8 mouse cellular contexts compared by ENCODE assay signal in genomic region chr1:191312513-191312941, GRCm38 (mm10). TPM values are rescaled to one million over a fixed set of nuclear protein-coding genes. Genes with fewer than 3 reads are reported as not detected.
A peak's percentile ranks its signal among the peaks of the same experiment; 100 is the strongest.
DNase-seq lines count a peak whose midpoint lies in the region; ATAC-seq lines count a peak whose summit lies in the region.

No protein-coding gene starts in this region.

- under 1% methylated on average over 14 of the region's 14 CpGs for WGBS in hindbrain, embryonic 12.5 days

- peaks cover 12% of the 10 kb centered on the region; the same call in 1 of the 2 replicates for H3K36me3 ChIP-seq in hindbrain, embryonic 12.5 days

- H3K4me2 ChIP-seq in hindbrain, embryonic 12.5 days (replicated peaks) = peak overlapping the region; percentile 55

- peak; percentile 90 for DNase-seq in Muller cell, postnatal 12 days (ENCODE audit: inconsistent ontology term)
- DNase-seq in cerebellum, adult 9-11 months = peak; percentile 85
- DNase-seq in frontal cortex, postnatal 10 days (ENCODE audit: low spot score in 2 of 2) = peak; percentile 53 to 77
- peak; percentile 61 to 69 for DNase-seq in layer of hippocampus, postnatal 36 days
- peak; percentile 93 for DNase-seq in lung, postnatal 36 days
- DNase-seq in retina, embryonic 14.5 days (ENCODE audit: low spot score) = peak; percentile 87
- peak; percentile 91 for DNase-seq in thymus, postnatal 4 days

- H3K27ac ChIP-seq in hindbrain, embryonic 12.5 days = no peak overlapping the region

- peak; percentile 84 for ATAC-seq in hindbrain, embryonic 12.5 days (ENCODE audit: low FRiP score)

- no peaks in the 10 kb centered on the region for H3K9me3 ChIP-seq in hindbrain, embryonic 12.5 days (replicated peaks)

- H3K27me3 ChIP-seq in hindbrain, embryonic 12.5 days = no peaks in the 10 kb centered on the region

- peak overlapping the region; percentile 67 for H3K9ac ChIP-seq in hindbrain, embryonic 12.5 days

- peaks cover 11% of the 10 kb centered on the region for H3K4me1 ChIP-seq in hindbrain, embryonic 12.5 days

- peak overlapping the region; percentile 48 for H3K4me3 ChIP-seq in hindbrain, embryonic 12.5 days

RNA-seq across cellular contexts. Expression of gene Nenf, which starts 5.5 kb away (rescaled TPM):
- 81.0 and 87.3 TPM in 2 replicates for polyA plus RNA-seq in hindbrain, embryonic 12.5 days (2016; fragmentation: Nextera tagmentation; extraction: Ambion mirVana)
- total RNA-seq in layer of hippocampus, postnatal 36 days (2021) = 10 to 100 TPM; 60.5 to 66.7 TPM

RNA-seq across cellular contexts. Expression of gene Tmem206, which starts 13.2 kb away (rescaled TPM):
- 34.2 and 35.1 TPM in 2 replicates for polyA plus RNA-seq in hindbrain, embryonic 12.5 days (2016; fragmentation: Nextera tagmentation; extraction: Ambion mirVana)
- 1 to 10 TPM; 9.2 to 9.3 TPM for total RNA-seq in layer of hippocampus, postnatal 36 days (2021)
